25 mouse cellular contexts compared by ENCODE assay signal in genomic region chr13:12929806-12930205, GRCm38 (mm10).
"Had no signal": no experiment of that assay in that cellular context is flagged by ENCODE, and none has a peak within 500 bp of the region (broad histone marks: within the 10 kb centered on the region; RNA-seq: fewer than 3 reads in every experiment).

No protein-coding gene starts in this region.

- H3K27ac ChIP-seq: gastrocnemius, adult 2 months; heart, adult 2 months; hindbrain, embryonic 10.5 days; hindbrain, embryonic 12.5 days; hindbrain, embryonic 14.5 days; intestine, embryonic 15.5 days; layer of hippocampus, adult 2 months; left cerebral cortex, adult 2 months; limb, embryonic 10.5 days; limb, embryonic 12.5 days had no signal

- DNase-seq: gastrocnemius, adult 2 months; gastrocnemius, postnatal 10 days; gastrocnemius, postnatal 25 days; heart, adult 2 months; heart, postnatal 10 days; heart, postnatal 4 days; kidney, adult 18-20 months; kidney, adult 8-10 months; kidney, postnatal 10 days; kidney, postnatal 25 days; kidney, postnatal 4 days; liver had no signal

- H3K27me3 ChIP-seq: hindbrain, embryonic 12.5 days; intestine, embryonic 15.5 days; limb, embryonic 12.5 days had no signal

- H3K4me2 ChIP-seq: heart, embryonic 11.5 days; hindbrain, embryonic 12.5 days; hindbrain, embryonic 14.5 days; intestine, embryonic 15.5 days; limb, embryonic 12.5 days; liver, embryonic 11.5 days had no signal

- H3K9ac ChIP-seq: hindbrain, embryonic 12.5 days; hindbrain, embryonic 14.5 days; intestine, embryonic 15.5 days; limb, embryonic 12.5 days had no signal

- H3K4me1 ChIP-seq: hindbrain, embryonic 10.5 days; hindbrain, embryonic 12.5 days; intestine, embryonic 15.5 days; limb, embryonic 10.5 days; limb, embryonic 12.5 days had no signal

- ATAC-seq: hindbrain, embryonic 16.5 days; inflammation-experienced regulatory T-cells, adult 6 months; intestine, embryonic 15.5 days; intestine, postnatal 0 days had no signal

- H3K36me3 ChIP-seq: hindbrain, embryonic 10.5 days; hindbrain, embryonic 12.5 days; intestine, embryonic 15.5 days; limb, embryonic 10.5 days; limb, embryonic 12.5 days had no signal

- H3K4me3 ChIP-seq: gastrocnemius, adult 2 months; heart, adult 2 months; hindbrain, embryonic 10.5 days; hindbrain, embryonic 12.5 days; intestine, embryonic 15.5 days; layer of hippocampus, adult 2 months; left cerebral cortex, adult 2 months; limb, embryonic 10.5 days; limb, embryonic 12.5 days had no signal
